Mouse (Mus musculus) gastrocnemius, postnatal 14 days (tissue): ENCODE data around the gene Hand2. TPM values are rescaled to one million over a fixed set of nuclear protein-coding genes. Genes with fewer than 3 reads are reported as not detected.
A peak's percentile ranks its signal among the peaks of the same experiment; 100 is the strongest.

ENCODE experiments used
- DNase-seq: peaks from one replicate; pipeline ENCODE4 v3.0.0; 2021; ENCODE audit warnings: mixed read lengths
- intact Hi-C: fragments of 180-260 bp; cut with DNase I; formaldehyde crosslinking; loops from one replicate; pipeline ENCODE4 v1.15.1; 2025; ENCODE audit warnings: low total_unique reads
- long read RNA-seq, 2 experiments: library from polyadenylated mRNA; stranded (forward); transcript quantifications; one replicate each; pipeline ENCODE4 v2.0.0; 2021
- total RNA-seq, 2 experiments: library from RNA; stranded (reverse); gene quantifications; 2 replicates each; pipeline ENCODE4 v1.2.3; 2021

The Hand2 gene
- under 1 TPM; 0.29 to 0.47 TPM for total RNA-seq
- long read RNA-seq, experiment 1, partial matches to known transcripts, result 0 of 1 reads
- long read RNA-seq, experiment 1, other reads (novel, unspliced or antisense), result 0 of 1 reads
- long read RNA-seq, experiment 2, partial matches to known transcripts, result 0 of 1 reads
- long read RNA-seq, experiment 2, other reads (novel, unspliced or antisense), result 0 of 1 reads

- peak; percentile 34 for DNase-seq
- intact Hi-C loops, result no loop called here
Measured at GRCm38 (mm10) chr8:57320851-57321743, at the start of gene Hand2. TSS of gene Hand2 (plus strand) at chr8:57320983.

- no peak for DNase-seq
- intact Hi-C loops, result no loop called here
Measured at GRCm38 (mm10) chr8:57273055-57273454, 47.7 kb upstream of the Hand2 start.

GRCm38 (mm10) chr8:57293441-57293840 is 27.3 kb upstream of the Hand2 start:
- intact Hi-C loops, result no loop called here
- DNase-seq, result no peak

- intact Hi-C loops, result no loop called here
- DNase-seq, result no peak
Measured at GRCm38 (mm10) chr8:57303513-57303912, 17.3 kb upstream of the Hand2 start.

- intact Hi-C loops, result no loop called here
- no peak for DNase-seq
Measured at GRCm38 (mm10) chr8:57304944-57305343, 15.8 kb upstream of the Hand2 start.

- DNase-seq, result no peak
- intact Hi-C loops, result no loop called here
Measured at GRCm38 (mm10) chr8:57306441-57306840, 14.3 kb upstream of the Hand2 start.

- intact Hi-C loops, result no loop called here
- DNase-seq, result no peak
Measured at GRCm38 (mm10) chr8:57309844-57310485, 10.8 kb upstream of the Hand2 start.

- no peak for DNase-seq
- intact Hi-C loops, result no loop called here
Measured at GRCm38 (mm10) chr8:57312031-57312981, 8.5 kb upstream of the Hand2 start.

GRCm38 (mm10) chr8:57313583-57313982 is 7.2 kb upstream of the Hand2 start:
- DNase-seq, result no peak
- intact Hi-C loops, result no loop called here

- intact Hi-C loops, result no loop called here
- DNase-seq, result no peak
Measured at GRCm38 (mm10) chr8:57314216-57314615, 6.6 kb upstream of the Hand2 start.

- DNase-seq, result no peak
- intact Hi-C loops, result no loop called here
Measured at GRCm38 (mm10) chr8:57315471-57315870, 5.3 kb upstream of the Hand2 start.

GRCm38 (mm10) chr8:57317107-57317506 is 3.7 kb upstream of the Hand2 start:
- no peak for DNase-seq
- intact Hi-C loops, result no loop called here

GRCm38 (mm10) chr8:57317890-57318480 is 2.8 kb upstream of the Hand2 start:
- DNase-seq, result no peak
- intact Hi-C loops, result no loop called here

- no peak for DNase-seq
- intact Hi-C loops, result no loop called here
Measured at GRCm38 (mm10) chr8:57319092-57319980, 1.4 kb upstream of the Hand2 start.

GRCm38 (mm10) chr8:57319981-57320585 is 700 bp upstream of the Hand2 start:
- intact Hi-C loops, result no loop called here
- no peak for DNase-seq

GRCm38 (mm10) chr8:57321898-57322895 is 1.4 kb downstream of the Hand2 start:
- intact Hi-C loops, result no loop called here

More at GRCm38 (mm10) chr8:57321898-57322895, 1.4 kb downstream of the Hand2 start:
- DNase-seq, result no peak
